Mouse (Mus musculus): ENCODE results near the gene Aldh4a1. TPM values are rescaled to one million over a fixed set of nuclear protein-coding genes. Genes with fewer than 3 reads are reported as not detected.

Gene Aldh4a1
- polyA plus RNA-seq, 1 experiment from 2014 or later = 29.5 TPM

DNA sequence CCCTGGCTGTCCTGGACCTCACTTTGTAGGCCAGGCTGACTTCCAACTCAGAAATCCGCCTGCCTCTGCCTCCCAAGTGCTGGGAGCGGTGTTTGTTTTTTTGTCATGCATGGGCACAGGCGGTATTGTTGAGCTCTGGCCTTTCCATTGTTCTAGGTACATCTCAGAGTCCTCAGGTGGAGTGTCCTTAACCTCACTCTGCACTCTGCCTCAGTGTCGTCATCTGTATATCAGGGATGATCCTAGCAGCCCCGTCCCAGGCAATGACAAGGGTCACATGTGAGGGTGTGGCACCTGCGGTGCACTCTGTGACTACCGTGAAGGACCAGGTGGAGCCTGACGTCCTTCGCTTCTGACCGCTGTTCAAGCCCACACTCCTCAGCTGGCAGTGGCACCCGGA lies 4.7 kb downstream of the Aldh4a1 start:
- no peak overlapping the region for H3K4me3 ChIP-seq
- no peaks in the 10 kb centered on the region for H3K9me3 ChIP-seq
- H3K4me1 ChIP-seq = peaks cover 26% of the 10 kb centered on the region
- H3K27me3 ChIP-seq = no peaks in the 10 kb centered on the region
- 92% methylated on average over 11 of the region's 11 CpGs for WGBS
- H3K4me2 ChIP-seq = no peak overlapping the region
- H3K27ac ChIP-seq = no peak overlapping the region
- no peak for ATAC-seq (ENCODE audit: insufficient number of reproducible peaks, insufficient read depth, low FRiP score, low TSS enrichment, low read depth)
- peaks cover 3% of the 10 kb centered on the region; the same call in 1 of the 2 replicates for H3K36me3 ChIP-seq
- H3K9ac ChIP-seq = no peak overlapping the region

DNA sequence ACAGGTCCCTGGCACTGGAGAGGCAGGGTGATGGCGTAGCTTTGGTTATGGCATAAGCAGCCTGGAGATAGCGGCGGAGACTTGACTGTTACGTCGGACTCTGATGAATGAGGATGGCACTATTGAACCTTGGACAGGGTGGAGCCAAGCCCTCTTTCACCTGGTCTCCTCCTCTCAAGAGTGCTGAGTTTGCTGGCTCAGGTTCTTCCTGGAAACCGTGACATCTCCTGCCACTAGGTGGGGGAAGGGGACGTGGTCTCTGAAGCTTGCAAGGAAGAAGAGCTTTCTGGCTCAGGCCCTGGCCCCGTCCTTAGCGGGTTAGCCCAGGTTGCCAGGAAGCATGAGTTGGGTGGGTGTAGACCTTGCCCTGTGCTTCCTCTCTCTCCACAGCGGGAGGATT lies 7.5 kb downstream of the Aldh4a1 start:
- WGBS = 76% methylated on average over 10 of the region's 10 CpGs

DNA sequence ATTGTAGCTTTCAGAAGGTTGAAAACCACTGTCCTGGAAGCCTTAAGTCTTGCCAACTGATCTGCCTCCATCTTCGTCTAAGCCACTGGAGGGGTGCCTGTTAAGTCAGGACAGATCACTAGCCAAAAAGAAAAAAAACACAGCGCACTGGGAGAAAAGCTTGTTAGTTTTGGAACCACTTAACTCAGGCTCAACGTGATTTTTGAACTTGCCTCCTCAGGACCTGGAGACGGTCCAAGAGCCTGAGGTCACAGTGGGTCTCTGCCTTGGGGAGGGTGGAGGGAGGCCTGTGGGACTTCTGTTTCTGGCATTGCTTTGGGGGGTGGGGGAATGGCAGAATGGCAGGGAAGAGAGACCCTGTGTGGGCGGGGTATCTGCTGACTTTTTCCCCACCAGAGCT lies 8.5 kb downstream of the Aldh4a1 start:
- H3K27me3 ChIP-seq = no peaks in the 10 kb centered on the region
- peaks cover 9% of the 10 kb centered on the region for H3K4me1 ChIP-seq
- no peak for ATAC-seq (ENCODE audit: insufficient number of reproducible peaks, insufficient read depth, low FRiP score, low TSS enrichment, low read depth)
- no peak overlapping the region for H3K4me2 ChIP-seq
- H3K9ac ChIP-seq = no peak overlapping the region
- no peak overlapping the region for H3K4me3 ChIP-seq
- no peak overlapping the region for H3K27ac ChIP-seq
- 63% methylated on average over 5 of the region's 5 CpGs for WGBS
- peaks cover 15% of the 10 kb centered on the region; the same call in 1 of the 2 replicates for H3K36me3 ChIP-seq
- no peaks in the 10 kb centered on the region for H3K9me3 ChIP-seq

More for the DNA sequence above, 7.5 kb downstream of the Aldh4a1 start:
- H3K9ac ChIP-seq = no peak overlapping the region
- H3K4me2 ChIP-seq = no peak overlapping the region
- peaks cover 9% of the 10 kb centered on the region for H3K4me1 ChIP-seq
- no peak overlapping the region for H3K4me3 ChIP-seq
- H3K27me3 ChIP-seq = no peaks in the 10 kb centered on the region
- peaks cover 6% of the 10 kb centered on the region; the same call in 1 of the 2 replicates for H3K36me3 ChIP-seq
- no peak for ATAC-seq (ENCODE audit: insufficient number of reproducible peaks, insufficient read depth, low FRiP score, low TSS enrichment, low read depth)
- H3K9me3 ChIP-seq = no peaks in the 10 kb centered on the region
- no peak overlapping the region for H3K27ac ChIP-seq

DNA sequence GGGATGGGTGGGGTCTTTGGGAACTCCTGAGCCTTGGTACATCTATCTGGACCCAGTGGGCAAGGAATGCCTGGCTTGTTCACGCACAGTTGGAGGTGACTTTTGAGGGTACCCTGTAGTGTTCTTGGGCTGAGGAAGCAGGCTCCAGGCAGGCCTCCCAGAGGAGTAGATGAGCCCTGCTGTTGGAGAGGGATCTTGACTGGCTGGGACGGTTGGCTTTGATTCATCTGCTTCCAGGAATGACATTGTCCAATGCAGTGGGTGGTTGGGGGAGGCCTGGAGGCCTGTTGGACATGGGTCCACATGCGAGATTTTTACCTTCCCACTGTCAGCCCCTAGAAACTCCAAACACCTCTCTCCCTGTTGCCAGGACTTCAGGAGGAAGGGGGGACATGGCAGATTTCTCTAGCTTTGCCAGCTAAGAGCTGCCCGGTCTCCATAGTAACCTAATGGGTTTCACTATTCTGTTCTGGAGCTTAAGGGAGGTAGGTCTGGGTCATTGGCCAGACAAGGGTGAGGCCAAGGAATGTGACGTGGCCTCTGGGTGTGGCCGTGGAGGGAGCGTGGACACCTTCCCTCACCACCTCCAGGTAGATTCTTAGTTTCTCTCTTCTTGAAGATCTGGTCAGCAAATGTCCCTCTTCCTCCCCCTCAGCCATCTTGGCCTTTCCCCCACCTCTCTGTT lies 9.0 kb downstream of the Aldh4a1 start:
- 88% methylated on average over 7 of the region's 7 CpGs for WGBS
- H3K4me3 ChIP-seq = no peak overlapping the region
- H3K9me3 ChIP-seq = no peaks in the 10 kb centered on the region
- peaks cover 15% of the 10 kb centered on the region; the same call in 1 of the 2 replicates for H3K36me3 ChIP-seq
- ATAC-seq (ENCODE audit: insufficient number of reproducible peaks, insufficient read depth, low FRiP score, low TSS enrichment, low read depth) = no peak
- H3K27me3 ChIP-seq = no peaks in the 10 kb centered on the region
- peaks cover 9% of the 10 kb centered on the region for H3K4me1 ChIP-seq
- H3K27ac ChIP-seq = 0 out of 2 replicates have a peak overlapping the region, but pooled peaks have one; percentile 11
- no peak overlapping the region for H3K9ac ChIP-seq
- no peak overlapping the region for H3K4me2 ChIP-seq

DNA sequence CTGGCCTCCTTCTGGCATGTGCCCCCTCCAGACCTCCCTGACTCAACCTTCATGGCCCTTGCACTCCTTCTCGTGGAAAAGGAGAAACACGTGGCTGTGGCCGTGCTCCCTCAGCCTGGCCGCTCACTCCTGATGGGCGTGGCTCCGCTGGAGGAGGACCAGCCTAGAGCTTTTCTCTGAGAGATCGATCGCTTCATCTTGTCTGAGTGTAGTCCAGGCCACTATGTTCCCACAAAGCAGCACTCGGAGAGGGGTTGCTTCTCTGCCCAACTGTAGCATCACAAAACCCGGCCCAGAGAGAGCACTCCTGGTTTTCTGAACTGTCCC lies 9.6 kb downstream of the Aldh4a1 start:
- Histone ChIP-seq H3K36me3 (peaks cover 19% of the 10 kb centered on the region; the same call in 1 of the 2 replicates), H3K27me3 (no peaks in the 10 kb centered on the region), H3K9me3 (no peaks in the 10 kb centered on the region), H3K4me2 (no peak overlapping the region), H3K4me3 (no peak overlapping the region), H3K9ac (no peak overlapping the region), H3K4me1 (peaks cover 9% of the 10 kb centered on the region), H3K27ac (no peak overlapping the region)
- no peak for ATAC-seq (ENCODE audit: insufficient number of reproducible peaks, insufficient read depth, low FRiP score, low TSS enrichment, low read depth)
- WGBS = 77% methylated on average over 10 of the region's 10 CpGs

DNA sequence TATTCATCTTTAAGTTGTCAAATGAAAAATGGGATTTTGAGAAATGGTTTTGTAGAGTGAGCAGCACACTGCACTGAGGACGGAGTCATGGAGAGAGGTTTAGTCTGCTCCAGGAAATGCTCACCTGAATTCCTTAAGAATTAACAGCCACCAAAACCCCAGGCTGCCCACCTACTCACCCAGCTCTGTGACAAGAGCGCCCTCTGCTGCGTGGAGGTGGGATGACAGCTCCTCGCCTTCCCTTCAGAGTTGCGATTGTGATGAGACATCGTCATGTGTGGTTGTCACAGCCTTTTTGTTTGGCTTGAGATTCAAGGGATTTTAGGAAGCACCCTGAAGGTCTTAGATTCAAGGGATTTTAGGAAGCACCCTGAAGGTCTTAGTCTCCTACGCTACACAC lies 13.7 kb downstream of the Aldh4a1 start:
- peaks cover 4% of the 10 kb centered on the region for H3K27me3 ChIP-seq
- 24% methylated on average over 7 of the region's 7 CpGs for WGBS
- no peak overlapping the region for H3K4me3 ChIP-seq
- H3K27ac ChIP-seq = no peak overlapping the region
- no peak for ATAC-seq (ENCODE audit: insufficient number of reproducible peaks, insufficient read depth, low FRiP score, low TSS enrichment, low read depth)
- H3K9ac ChIP-seq = no peak overlapping the region
- peaks cover 31% of the 10 kb centered on the region for H3K36me3 ChIP-seq
- no peaks in the 10 kb centered on the region for H3K9me3 ChIP-seq
- H3K4me2 ChIP-seq = no peak overlapping the region
- peaks cover 8% of the 10 kb centered on the region for H3K4me1 ChIP-seq

DNA sequence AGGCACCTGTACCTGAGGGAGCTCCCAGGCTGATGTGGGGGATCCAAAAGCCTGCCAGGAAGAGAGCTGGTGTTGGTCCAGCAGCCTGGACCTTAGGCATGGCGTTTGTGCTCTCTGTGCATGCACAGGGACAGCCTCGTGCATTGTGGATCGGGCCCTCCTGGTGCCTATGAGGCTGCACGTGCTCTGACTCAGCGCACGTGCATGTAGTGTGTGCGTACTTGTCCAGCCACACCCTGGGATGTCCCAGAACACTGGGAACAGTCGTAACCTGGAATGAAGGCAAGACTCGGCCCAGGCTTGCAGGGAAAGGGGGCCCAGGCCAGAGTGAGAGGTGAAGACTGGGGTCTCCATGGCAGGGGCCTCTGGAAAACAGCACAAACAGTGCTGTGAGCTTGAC lies 15.2 kb downstream of the Aldh4a1 start:
- 92% methylated on average over 9 of the region's 9 CpGs for WGBS
- Histone ChIP-seq H3K4me3 (no peak overlapping the region), H3K27ac (no peak overlapping the region), H3K9me3 (no peaks in the 10 kb centered on the region), H3K36me3 (peaks cover 31% of the 10 kb centered on the region), H3K27me3 (peaks cover 19% of the 10 kb centered on the region), H3K9ac (0 out of 2 replicates have a peak overlapping the region, but pooled peaks have one; percentile 11), H3K4me2 (no peak overlapping the region), H3K4me1 (peaks cover 16% of the 10 kb centered on the region)
- no peak for ATAC-seq (ENCODE audit: insufficient number of reproducible peaks, insufficient read depth, low FRiP score, low TSS enrichment, low read depth)

DNA sequence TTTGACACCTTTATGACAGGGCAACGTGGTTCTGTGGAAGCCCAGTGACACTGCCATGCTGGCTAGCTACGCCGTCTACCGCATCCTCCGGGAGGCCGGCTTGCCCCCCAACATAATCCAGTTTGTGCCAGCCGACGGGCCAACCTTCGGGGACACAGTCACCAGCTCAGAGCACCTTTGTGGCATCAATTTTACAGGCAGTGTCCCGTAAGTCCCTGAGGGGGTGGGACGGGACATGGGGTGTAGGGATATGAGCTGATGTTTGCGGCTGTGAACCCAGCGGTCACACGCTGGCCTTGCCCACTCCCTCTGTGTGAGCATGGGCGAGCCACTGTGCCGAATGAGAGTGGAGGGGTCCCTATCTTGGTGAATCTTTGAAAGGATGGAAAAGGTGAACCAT lies 15.7 kb downstream of the Aldh4a1 start:
- ATAC-seq (ENCODE audit: insufficient number of reproducible peaks, insufficient read depth, low FRiP score, low TSS enrichment, low read depth) = no peak
- H3K9me3 ChIP-seq = no peaks in the 10 kb centered on the region
- no peak overlapping the region for H3K4me2 ChIP-seq
- peaks cover 31% of the 10 kb centered on the region for H3K36me3 ChIP-seq
- H3K4me1 ChIP-seq = peaks cover 16% of the 10 kb centered on the region
- no peak overlapping the region for H3K9ac ChIP-seq
- H3K27ac ChIP-seq = no peak overlapping the region
- WGBS = 92% methylated on average over 16 of the region's 16 CpGs
- H3K4me3 ChIP-seq = no peak overlapping the region
- H3K27me3 ChIP-seq = peaks cover 24% of the 10 kb centered on the region

DNA sequence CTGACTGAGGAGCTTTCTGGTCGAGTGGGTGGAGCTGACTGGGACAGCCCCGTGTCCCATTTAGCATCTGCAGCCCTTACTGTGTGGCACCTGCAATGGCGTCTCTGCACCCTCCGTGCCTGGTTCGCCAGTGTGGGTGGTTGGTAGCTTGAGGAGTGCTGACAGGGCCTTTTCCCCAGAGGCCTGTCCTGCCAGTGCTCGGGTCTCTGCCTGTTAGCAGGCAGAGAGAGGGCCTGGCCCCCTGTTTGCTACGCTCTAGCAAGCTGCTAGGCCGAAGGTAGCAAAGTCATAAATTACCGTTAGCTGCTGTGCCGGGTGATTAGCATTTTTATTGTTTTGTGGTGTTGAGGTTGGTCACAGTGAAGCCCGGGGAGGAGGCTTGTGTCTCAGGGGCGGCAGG lies 17.1 kb downstream of the Aldh4a1 start:
- Histone ChIP-seq H3K27me3 (peaks cover 28% of the 10 kb centered on the region), H3K9ac (peak overlapping the region; percentile 2; the same call in 1 of the 2 replicates), H3K4me3 (no peak overlapping the region), H3K4me2 (no peak overlapping the region), H3K4me1 (peaks cover 18% of the 10 kb centered on the region), H3K9me3 (no peaks in the 10 kb centered on the region), H3K27ac (no peak overlapping the region), H3K36me3 (peaks cover 37% of the 10 kb centered on the region)
- WGBS = 59% methylated on average over 12 of the region's 12 CpGs
- ATAC-seq (ENCODE audit: insufficient number of reproducible peaks, insufficient read depth, low FRiP score, low TSS enrichment, low read depth) = no peak

DNA sequence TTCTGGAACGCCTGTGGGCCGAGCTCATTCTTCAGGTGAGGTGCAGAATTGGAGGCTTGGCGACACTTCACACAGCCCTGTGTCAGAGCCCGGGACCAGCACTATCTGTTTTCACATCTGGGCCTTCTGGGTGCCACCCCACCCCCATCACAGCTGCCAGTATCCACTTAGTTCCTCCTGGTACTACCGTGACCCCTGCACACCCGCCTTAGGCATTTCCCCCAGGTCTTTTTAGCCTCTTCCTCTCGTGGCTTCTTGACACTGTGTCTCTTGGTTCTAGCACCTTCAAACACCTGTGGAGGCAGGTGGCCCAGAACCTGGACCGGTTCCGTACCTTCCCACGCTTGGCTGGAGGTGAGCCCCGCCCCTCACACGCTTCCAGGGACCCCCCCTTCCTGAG lies 17.7 kb downstream of the Aldh4a1 start:
- peaks cover 18% of the 10 kb centered on the region for H3K4me1 ChIP-seq
- H3K4me2 ChIP-seq = no peak overlapping the region
- 63% methylated on average over 12 of the region's 12 CpGs for WGBS
- H3K36me3 ChIP-seq = peaks cover 37% of the 10 kb centered on the region
- H3K27ac ChIP-seq = no peak overlapping the region
- peaks cover 28% of the 10 kb centered on the region for H3K27me3 ChIP-seq
- H3K9ac ChIP-seq = no peak overlapping the region
- ATAC-seq (ENCODE audit: insufficient number of reproducible peaks, insufficient read depth, low FRiP score, low TSS enrichment, low read depth) = no peak
- H3K4me3 ChIP-seq = no peak overlapping the region
- H3K9me3 ChIP-seq = no peaks in the 10 kb centered on the region

DNA sequence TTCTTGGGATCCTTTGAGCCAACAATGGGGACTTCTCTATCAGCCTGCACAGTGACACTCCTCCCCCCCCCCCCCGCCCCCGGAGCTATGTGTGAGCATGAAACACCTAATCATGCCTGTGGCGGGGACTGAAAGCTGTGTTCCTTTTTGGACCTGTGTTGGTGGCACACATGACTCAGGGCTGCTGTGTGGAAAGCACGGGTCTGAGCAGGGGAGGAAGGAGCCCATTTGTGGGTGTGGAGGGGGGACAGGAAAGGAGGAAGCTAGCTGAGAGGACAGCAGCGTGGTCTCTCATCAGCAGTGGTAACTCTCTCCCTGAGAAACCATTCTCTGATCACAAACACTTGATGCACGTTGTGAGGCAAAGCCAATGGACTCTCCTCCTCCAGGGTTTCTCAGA lies 18.1 kb downstream of the Aldh4a1 start:
- no peak overlapping the region for H3K9ac ChIP-seq
- no peak overlapping the region for H3K27ac ChIP-seq
- peaks cover 28% of the 10 kb centered on the region for H3K27me3 ChIP-seq
- H3K4me1 ChIP-seq = peaks cover 18% of the 10 kb centered on the region
- no peak for ATAC-seq (ENCODE audit: insufficient number of reproducible peaks, insufficient read depth, low FRiP score, low TSS enrichment, low read depth)
- peaks cover 32% of the 10 kb centered on the region for H3K36me3 ChIP-seq
- H3K4me2 ChIP-seq = no peak overlapping the region
- WGBS = 60% methylated on average over 6 of the region's 6 CpGs
- H3K9me3 ChIP-seq = no peaks in the 10 kb centered on the region
- no peak overlapping the region for H3K4me3 ChIP-seq

DNA sequence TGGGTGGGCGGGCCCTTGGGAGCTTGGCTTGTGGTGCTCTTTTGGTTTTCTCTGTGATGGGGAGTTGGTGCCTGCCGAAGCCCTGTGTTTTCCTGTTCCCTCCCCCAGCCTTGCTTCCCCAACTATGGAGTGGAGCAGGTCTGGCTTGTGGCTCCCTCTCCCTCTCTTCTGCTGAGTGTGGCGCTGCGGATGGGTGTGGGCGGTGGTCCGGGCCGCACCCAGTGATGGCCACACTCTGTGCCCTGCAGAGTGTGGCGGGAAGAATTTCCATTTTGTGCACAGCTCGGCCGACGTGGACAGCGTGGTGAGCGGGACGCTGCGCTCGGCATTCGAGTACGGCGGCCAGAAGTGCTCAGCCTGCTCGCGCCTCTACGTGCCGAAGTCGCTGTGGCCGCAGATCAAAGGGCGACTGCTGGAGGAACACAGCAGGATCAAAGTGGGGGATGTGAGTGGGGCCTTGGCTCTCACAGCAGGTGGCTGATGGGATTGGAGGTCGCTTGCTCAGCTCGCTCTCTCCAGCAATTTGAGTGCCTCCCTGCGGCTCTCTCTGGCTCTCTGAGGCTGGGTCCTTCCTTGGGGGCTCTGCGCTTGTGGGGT lies 19.3 kb downstream of the Aldh4a1 start:
- Histone ChIP-seq H3K4me3 (peak overlapping the region; percentile 24), H3K9ac (peak overlapping the region; percentile 44), H3K27ac (no peak overlapping the region), H3K36me3 (peaks cover 36% of the 10 kb centered on the region), H3K27me3 (peaks cover 28% of the 10 kb centered on the region), H3K9me3 (no peaks in the 10 kb centered on the region), H3K4me1 (peaks cover 18% of the 10 kb centered on the region), H3K4me2 (peak overlapping the region; percentile 54)
- WGBS = 5% methylated on average over 30 of the region's 30 CpGs
- no peak for ATAC-seq (ENCODE audit: insufficient number of reproducible peaks, insufficient read depth, low FRiP score, low TSS enrichment, low read depth)

Data from embryonic facial prominence, embryonic 13.5 days (tissue).